Mouse (Mus musculus): ENCODE results near the gene F5.
A peak's percentile ranks its signal among the peaks of the same experiment; 100 is the strongest.

F5 gene

DNA sequence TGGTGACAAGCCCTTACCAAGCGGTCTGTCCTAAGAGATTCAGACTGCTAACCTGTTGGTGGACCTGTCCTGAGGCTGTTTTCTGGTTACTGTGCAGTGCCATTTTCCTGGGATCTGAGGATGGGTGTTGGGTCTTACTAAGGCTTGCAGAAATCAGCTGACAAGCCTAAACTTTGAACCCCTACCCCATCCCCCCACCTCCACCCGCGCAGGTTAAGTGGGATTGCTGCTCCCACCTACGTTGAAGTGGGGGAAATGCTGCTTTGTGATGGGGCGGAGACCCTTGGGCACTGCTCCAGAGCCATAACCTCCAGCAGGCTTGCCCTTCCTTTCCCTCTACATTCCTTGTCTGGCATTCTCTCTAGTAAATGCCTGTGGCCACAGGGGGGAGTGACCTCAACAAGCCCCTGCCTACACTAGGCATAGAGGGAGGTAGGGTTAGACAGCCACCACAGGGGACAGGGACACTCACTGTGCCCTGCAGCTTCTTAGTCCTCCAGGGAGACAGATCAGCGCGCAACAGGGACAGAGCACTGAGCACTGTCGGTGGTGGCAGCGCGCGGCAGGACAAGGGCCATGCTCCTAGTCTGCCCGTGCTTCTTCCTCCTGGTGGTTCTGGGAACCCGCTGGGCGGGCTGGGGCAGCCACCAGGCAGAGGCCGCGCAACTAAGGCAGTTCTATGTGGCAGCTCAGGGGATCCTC is at the start of gene F5:
Gene F5 (plus strand): TSS at position 452 of the 702 bp plus-strand sequence.
- DNase-seq (ENCODE audit: low spot score in 2 of 2), result no peak

DNA sequence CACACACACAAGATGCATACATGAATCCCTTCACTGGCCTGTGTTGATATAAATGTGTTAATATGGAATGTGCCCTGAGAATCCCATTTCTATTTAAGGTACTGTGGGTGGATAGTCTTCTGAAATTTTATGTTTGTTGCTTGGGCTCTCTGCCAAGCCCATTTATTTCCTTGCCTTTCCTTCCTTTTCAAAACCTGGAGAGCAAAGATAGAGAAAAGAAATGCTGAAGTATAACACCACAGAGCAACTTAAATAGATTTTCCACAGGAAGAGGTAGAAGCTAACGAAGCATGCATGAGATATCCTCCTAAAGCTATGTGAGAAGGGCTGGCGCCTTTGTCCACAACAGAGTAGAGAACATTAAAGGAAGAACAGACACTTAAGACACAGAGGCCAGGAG is 41.9 kb upstream of the F5 start:
- DNase-seq (ENCODE audit: low spot score in 2 of 2), result peak; percentile 2 to 37

DNA sequence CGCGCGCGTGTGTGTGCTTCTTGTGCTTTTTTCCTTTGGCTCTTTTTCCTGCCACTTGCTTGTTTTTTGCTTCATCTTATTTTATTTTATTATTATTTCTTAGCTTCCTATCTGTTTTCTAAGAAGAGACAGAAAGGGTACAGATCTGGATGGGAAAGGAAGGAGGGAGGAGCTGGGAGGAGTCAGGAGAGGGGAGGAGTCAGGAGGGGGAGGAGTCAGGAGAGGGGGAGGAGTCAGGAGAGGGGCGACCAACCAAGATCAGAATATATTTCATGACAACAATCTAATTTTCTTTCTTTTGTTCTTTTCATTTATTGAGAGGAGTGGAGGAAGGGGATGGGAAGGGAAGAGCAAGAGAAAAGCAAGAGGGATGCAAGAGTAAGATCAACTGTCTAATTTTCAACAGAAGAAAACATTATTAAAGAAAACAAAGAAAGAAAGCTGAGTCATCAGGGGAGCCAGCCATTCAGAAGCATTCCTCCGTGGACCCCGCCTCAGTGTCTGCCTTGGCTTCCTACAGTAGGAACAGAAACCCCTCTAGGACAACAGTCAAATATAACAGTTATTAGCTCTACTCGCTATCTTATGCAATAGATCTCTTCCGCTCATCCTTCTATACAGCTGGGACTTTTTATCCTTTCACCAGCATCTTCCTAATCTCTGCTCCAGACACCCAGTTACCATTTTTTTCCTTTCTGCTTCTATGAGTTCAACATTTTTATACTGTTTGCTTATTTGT is 40.9 kb upstream of the F5 start:
- no peak for DNase-seq (ENCODE audit: low spot score in 2 of 2)

DNA sequence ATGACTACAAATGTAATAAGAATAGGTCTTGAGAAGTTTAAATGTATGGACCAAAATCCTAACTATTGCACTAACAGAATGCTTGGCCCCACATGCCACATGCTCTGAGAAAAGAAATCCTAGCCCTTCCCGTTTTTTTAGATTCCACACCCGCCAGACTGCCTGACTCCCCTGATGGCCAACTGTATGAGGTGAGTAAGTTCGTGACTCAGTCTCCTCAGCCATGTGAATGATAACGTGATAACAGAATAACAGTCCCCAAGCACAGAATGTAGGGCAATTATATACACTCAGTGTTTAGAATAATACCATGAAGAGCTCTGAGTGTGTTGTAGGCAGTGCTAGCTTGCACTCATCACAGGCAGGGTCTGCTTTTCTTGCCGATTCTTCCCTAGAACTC is 37.4 kb upstream of the F5 start:
- DNase-seq (ENCODE audit: low spot score in 2 of 2), result no peak

DNA sequence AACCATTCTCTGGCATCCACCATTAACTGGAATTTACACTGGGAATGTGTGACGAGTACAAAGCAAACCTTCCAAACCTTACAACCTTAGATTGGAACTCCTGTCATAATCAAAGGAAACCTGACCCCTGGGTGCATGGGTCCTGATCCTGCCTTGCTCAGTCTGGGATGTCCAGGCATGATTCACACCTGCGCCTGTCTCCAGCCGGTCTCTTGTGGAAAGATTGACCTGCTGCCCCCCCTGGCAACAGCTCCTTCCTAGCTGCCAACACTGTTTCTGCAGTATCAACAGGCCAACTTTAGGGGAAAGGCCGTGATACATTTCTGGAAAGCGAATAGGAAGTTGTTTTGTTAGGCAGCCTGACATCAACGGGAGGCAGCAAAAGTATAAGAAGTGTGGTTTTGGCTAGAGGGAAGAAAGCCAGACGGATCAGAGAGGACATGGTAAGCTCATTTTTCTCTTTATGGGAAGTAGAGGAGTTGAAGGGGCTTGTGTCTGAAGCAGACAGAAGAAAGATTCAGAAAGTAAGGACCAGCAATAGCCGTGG is 36.6 kb upstream of the F5 start, which contains the start of gene Selp:
Gene Selp (plus strand): TSS at position 318 of the 547 bp plus-strand sequence.
- no peak for DNase-seq (ENCODE audit: low spot score in 2 of 2)

DNA sequence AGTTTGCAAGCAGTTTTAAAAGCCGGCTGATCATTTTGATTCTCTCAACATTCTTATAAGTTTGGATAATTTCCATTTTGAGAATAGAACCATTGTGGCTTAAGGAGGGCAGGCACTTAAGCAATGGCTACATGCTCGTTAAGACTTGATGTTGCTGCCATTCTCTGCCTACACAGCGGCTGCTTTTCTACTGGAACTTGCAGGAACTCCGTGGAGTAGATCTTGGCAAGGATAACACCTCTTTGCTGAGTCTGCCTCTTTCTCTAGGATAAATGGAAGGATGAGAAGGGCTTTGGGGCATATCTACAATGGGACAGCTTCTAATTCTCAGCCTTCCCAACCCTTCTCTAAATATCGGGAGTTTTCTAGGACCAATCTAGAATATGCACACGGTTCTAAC is 36.0 kb upstream of the F5 start:
- DNase-seq (ENCODE audit: low spot score in 2 of 2), result peak in 1 of 2 experiments; percentile 24

DNA sequence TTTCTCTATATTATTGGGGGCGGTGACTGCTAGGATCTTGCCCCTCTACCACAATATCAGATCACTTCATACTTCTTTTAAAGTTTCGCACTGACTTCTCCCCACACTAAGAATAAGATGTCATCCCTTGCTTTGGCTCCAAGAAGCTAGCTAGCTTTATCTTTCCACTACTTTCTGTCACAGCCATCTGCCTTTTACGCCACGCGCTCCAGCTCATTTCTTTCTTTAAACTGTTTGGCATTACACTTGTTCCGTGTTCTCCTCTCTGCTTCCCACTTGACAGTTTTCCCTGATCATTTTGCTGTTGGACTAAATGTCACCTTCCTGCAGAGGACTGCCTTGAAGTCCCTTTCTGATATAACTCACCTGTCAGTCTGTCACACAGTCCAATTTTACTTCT is 33.8 kb upstream of the F5 start:
- no peak for DNase-seq (ENCODE audit: low spot score in 2 of 2)

DNA sequence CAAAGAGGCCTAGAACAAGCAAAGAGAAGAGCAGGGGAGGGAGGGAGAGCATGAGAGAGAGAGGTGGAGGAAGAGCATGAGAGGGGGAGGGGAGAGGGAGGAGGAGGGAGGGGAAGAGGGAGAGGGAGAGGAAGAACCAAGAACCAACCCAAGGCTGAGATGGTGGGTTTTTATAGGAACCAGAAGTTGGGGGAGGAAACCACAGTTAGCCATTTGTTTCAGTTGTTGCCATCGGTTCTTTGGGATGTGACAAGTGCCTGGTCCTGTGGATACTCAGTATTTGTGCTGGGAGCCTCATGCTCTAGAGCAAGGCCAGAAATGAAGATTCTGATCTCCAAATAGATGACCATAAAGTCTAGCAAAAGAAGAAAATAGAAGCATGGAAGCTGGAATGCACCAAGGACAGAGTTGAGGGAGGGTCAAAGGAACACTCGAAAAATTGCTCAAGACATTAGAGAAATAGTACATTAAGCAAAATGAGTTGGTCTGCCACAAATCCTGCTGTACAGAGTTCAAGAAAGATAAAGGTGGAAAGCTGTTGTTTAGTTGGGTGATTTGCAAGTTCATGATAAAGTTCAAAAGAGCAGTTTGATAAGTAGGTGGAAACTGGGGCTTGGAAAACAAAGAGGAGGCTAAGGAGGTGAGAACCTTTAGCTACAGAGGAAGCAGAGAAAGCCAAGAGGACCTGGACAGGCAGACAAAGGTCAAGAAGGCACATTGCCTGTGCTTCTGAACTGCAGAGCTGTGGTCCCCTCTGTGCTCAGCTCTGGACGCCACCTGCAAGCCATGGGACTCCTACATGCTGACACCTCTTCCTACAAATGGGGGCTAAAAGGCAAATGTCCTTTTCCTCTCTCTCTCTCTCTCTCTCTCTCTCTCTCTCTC is 31.5 kb upstream of the F5 start:
- DNase-seq (ENCODE audit: low spot score in 2 of 2), result no peak

DNA sequence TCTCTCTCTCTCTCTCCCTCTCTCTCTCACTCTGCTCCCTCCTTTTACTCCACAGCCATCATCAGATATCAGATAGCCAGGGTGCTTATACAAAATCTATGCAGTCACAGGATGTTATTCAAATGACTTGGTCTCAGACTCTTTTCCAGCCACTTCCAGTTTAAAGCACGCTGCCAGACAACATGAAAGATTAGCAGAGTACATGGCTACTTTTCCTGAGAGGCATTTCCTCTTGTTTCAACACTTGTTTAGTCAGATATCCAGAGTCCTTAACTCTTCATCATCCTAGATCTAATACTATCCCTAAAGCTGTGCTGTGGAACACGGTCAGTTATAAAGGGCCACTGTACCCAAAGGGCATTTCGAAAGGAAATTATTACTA is 30.9 kb upstream of the F5 start:
- no peak for DNase-seq (ENCODE audit: low spot score in 2 of 2)

DNA sequence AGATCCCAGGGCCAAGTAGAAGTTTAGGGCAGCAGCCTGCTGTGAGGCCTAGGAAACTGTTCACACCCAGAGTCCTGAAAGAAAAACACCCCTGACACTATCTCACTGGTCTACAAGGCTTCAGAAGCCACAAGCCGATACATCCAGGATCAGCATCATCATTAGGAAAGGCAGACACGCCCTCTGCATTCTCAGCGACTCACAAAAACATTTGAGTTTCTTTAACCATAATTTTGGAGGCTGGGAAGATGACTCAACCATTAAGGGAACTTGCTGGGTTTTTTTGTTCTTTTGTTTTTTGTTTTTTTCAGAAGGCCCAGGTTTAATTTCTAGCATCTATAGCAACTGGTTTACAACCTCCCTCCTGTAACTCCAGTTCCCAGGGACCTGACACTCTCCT is 27.8 kb upstream of the F5 start:
- no peak for DNase-seq (ENCODE audit: low spot score in 2 of 2)

DNA sequence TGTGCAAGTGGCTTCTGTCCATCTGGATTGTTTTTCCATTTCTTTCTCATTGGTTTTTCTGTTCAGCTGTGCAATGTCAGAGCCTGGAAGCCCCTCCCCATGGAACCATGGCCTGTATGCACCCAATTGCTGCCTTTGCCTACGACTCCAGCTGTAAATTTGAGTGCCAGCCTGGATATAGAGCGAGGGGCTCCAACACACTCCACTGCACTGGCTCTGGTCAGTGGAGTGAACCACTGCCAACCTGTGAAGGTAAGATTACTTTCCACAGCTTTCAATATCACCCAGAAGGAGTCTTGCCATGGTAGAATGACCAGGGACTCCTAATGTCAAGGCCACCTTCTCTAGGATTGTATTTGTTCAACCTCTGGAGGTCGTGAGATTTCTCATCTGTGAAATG is 21.6 kb upstream of the F5 start:
- DNase-seq (ENCODE audit: low spot score in 2 of 2), result no peak

DNA sequence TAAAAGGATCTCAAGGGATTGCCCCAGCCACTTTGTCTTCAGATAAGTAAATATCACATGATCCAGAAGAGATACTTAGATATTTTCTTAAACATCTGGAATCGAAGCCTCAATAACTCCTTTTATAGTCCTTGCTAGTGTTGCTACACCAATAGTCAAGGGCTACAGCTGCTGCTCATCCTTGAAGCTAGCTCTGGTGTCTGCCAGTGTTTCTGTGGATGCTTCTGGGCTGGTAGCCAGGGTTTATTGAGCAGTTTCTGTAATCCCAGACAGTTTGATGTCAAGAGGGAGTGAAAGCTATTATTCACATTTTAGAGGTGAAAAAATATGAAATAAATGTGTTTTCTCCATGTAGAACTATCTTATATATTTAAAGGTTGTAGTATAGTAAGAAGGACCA is 19.0 kb upstream of the F5 start:
- no peak for DNase-seq (ENCODE audit: low spot score in 2 of 2)

DNA sequence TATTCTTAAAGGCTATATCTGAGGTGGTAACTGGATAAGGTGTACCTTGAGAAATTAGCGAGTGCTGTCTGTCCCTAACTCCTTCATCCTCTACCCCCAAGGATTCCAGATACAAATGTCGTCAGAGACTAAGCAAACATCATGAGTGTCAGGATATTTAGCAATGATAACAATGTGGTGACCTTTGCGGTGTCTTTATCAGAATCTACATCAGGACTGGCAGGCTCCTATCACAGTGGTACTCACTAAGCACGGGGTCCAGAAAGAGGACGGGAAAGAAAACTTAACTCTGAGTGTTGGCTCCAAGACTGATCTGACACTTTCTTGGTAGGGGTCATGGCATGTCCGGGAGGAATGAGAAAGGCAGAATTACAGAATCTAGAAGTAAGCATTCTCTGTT is 17.5 kb upstream of the F5 start:
- no peak for DNase-seq (ENCODE audit: low spot score in 2 of 2)

DNA sequence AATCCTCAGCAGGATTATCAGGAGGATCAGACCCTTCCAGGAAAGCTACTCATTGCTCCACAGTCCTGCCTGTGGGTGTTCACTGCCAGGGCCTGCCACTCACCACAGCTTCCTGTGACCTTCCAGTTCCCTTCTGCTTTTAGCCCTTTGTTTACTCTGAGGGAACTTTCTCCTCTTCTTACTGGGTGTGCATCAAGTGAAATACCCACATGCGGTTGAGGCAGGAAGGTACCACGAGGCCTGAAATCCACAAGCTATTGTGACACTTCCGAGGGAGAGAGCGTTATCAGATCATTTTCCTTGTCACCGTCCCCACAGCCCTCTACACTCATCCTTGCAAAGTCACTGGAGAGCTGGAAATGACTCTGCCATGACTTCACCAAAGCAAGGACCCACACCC is 16.3 kb upstream of the F5 start:
- DNase-seq (ENCODE audit: low spot score in 2 of 2), result no peak

DNA sequence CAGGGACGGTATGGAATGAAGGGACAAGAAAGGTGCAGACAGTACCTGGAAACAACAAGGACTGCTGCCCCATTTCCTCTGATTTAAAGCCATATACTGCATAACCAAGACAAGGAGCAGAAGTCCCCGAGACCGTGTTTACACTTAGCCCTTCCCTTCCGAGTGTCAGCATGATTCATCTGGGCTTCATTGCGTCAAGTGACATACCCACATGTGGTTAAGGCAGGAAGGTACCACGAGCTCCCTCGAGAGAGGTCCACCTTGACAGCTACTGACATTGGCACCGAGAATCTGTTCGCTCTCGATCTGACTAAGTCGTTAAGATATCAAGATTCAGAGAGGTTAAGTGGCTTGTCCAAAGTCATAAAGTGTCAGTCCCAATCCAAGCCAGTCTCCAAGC is 15.7 kb upstream of the F5 start:
- no peak for DNase-seq (ENCODE audit: low spot score in 2 of 2)

DNA sequence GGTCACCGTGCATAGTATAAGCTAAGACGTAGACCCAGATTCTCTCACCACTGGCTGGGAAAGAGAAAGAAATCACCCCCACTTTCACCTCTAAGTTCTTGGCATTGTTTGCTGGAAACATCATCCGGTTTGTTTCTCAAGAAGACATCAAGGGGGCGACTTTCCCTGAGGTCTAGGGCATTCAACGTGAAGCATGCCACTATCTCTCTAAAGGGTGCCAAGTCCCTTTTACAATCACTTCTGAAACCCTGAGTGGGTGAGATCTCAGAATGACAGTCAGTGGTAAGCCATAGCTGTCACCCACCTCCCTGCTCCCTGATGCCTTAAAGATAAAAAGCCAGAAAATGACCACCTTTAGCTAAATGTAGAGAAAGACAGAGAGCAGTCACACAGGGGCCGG is 15.0 kb upstream of the F5 start:
- DNase-seq (ENCODE audit: low spot score in 2 of 2), result no peak

DNA sequence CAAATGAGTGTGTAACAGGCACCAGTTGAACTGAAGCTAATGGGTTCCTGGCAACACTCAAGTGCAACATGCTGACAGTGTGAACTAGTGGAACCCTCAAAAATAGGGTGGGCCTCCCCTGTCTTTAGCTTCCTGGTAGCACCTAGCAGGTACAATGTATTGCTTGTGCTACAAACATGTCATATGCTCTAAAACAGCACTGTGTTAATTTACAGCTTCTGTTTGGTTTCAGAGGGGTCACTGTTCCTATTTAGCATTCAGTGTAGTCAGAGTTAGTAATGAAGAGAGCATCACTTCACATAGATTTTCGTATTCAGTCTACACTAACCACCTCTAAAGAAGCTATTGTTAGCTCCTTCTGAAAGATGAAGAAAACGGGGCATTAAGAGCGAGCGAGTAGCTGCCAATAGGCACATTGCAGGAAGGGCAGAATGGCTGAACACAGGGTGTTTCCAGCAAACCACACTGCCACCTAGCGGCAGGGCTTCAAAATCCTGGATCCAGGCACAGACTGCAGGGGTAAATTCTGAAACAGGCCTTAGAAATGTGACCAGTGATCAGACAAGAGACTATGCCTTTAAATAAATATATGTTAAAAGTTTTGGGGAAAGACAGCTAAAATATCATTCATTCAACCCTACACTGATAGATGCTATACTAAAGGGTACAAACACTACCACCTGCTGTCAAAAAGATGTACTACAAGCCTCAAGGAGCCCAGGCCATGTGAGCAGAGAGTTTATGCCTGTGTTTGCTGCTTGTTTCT is 13.1 kb upstream of the F5 start:
- DNase-seq (ENCODE audit: low spot score in 2 of 2), result peak; percentile 82 to 84

DNA sequence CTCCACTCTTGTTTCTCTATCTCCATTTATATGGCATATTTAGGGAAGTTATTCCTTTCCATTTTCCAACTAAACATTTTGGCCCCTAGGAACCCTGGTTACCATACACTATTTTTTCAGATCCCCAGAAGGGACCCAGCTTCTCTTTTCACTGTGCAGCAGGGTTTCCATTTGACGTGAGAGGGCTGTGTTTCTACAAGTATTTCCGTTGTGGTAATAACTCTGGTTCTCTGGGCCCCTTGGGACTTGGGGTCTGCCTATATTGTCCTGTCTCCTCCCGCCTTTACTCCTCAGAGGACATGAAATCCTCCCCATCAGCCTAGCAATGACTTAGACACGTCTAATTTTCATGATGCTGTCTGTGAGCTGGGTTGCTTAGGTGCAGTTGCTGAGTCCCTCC is 12.2 kb upstream of the F5 start:
- DNase-seq (ENCODE audit: low spot score in 2 of 2), result no peak

DNA sequence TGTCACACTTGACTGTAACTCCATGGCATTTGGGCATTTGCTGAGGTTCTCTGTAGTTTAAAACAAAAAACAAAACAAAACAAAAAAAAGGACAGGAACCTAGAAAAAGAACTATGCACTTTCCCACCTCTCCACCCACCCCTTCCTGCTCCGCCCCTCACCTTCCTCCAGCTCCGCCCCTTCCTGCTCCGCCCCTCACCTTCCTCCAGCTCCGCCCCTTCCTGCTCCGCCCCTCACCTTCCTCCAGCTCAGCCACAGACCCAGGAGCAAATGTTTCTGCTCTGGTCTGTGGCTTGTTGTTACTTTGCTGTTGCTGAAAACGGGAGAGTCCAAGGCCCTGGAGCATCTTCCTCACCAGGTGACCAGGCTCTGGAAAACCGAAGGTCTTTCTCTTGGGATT is 2.6 kb upstream of the F5 start:
- no peak for DNase-seq (ENCODE audit: low spot score in 2 of 2)

DNA sequence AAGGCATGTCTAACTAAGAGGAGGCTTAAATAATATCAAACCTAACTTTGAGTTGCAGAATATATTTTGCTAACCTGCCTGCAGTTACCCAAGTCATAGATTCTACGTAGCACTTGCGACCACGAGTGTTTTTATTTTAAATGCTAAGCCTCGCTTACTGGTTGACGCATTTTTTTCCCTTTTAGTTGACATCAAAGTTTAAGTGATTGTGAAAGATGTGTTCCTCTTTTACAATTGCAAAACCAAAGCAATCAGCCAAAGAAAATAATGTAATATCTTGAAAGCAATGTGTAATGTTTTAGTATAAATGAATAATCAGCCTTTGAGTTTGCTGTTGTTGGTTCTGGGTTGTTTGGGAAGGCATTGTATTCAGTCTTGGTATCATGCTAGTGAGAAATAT is 1.2 kb downstream of the F5 start:
- no peak for DNase-seq (ENCODE audit: low spot score in 2 of 2)

DNA sequence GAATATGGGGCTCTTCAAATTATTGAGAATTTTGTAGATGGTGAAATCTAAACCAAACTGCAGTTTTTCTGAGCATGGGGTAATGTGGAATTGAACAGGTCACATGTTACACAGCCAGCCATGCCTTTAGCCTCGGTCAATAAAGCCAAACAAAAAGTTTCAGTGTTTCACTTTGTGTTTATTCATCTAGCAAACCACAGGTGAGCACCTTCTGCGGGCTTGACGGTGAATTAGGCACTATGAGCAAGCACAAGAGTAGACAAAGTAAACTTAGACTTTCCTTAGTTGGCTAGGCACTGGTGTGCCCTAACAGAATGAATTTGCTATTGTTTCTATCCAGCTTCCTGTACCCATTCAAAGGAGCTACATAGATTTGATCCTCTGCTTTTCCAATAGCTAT is 3.3 kb downstream of the F5 start:
- no peak for DNase-seq (ENCODE audit: low spot score in 2 of 2)

DNA sequence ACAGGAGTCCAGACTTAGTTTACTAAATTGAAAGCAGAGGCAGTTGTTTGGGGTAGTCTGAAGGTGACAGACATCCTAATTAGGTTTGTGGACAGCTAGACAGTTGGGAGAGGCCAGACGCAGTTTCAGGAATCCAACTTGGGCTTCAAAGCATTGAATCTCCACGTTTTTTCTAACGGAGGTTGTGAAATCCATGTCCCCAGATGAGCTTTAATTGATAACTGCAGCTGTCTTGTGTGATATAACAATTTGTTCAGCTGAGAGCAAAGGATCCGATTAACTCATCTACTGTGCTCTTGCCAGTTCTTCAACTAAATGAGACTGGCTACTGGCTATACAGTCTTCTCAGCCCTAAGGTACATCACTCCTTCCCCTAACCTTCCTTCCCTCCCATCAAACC is 6.9 kb downstream of the F5 start:
- DNase-seq (ENCODE audit: low spot score in 2 of 2), result no peak

All from frontal cortex, postnatal 36 days (tissue).